Mouse (Mus musculus) stomach, postnatal 0 days (tissue): Measurements from ENCODE around the gene Zfp324. TPM values are rescaled to one million over a fixed set of nuclear protein-coding genes. Genes with fewer than 3 reads are reported as not detected.
"Not testable (repeated sequence)": the region's sequence is repeated elsewhere in the genome, so short reads cannot be mapped to it uniquely, and the experiment has no call there.

Experiments used
- ATAC-seq: fragments of 200-750 bp; cut with Nextera tagmentation; 2 replicates; pipeline ENCODE4 v1.8.0; 2017; ENCODE audit not compliant: low FRiP score, low TSS enrichment
- DNase-seq: peaks from one replicate; pipeline ENCODE4 v3.0.0-alpha.2; 2016; ENCODE audit warnings: low spot score
- H3K27ac ChIP-seq: fragments of 300-500 bp; sonication (generic); replicated peaks from 2 replicates; pipeline ENCODE4 v1.5.1; 2014; ENCODE audit warnings: mild to moderate bottlenecking, control low read depth
- H3K27me3 ChIP-seq: fragments of 300-500 bp; sonication (generic); 2 replicates; pipeline ENCODE4 v1.6.1; 2014; ENCODE audit warnings: low read length; ENCODE audit not compliant: control insufficient read depth, insufficient read depth
- H3K36me3 ChIP-seq: fragments of 300-500 bp; sonication (generic); 2 replicates; pipeline ENCODE4 v1.6.1; 2014; ENCODE audit warnings: low read length, mixed read lengths; ENCODE audit not compliant: control insufficient read depth, insufficient read depth
- H3K4me1 ChIP-seq: fragments of 300-500 bp; sonication (generic); replicated peaks from 2 replicates; pipeline ENCODE4 v1.6.1; 2014; ENCODE audit warnings: antibody characterized with exemption; ENCODE audit not compliant: control insufficient read depth, insufficient read depth
- H3K4me2 ChIP-seq: fragments of 300-500 bp; sonication (generic); replicated peaks from 2 replicates; pipeline ENCODE4 v1.6.1; 2014; ENCODE audit warnings: low read depth, mild to moderate bottlenecking, control low read depth, moderate library complexity
- H3K4me3 ChIP-seq: fragments of 300-500 bp; sonication (generic); 2 replicates; pipeline ENCODE4 v1.5.1; 2014; ENCODE audit warnings: low read depth, low read length, control low read depth
- H3K9ac ChIP-seq: fragments of 300-500 bp; sonication (generic); 2 replicates; pipeline ENCODE4 v1.6.1; 2014; ENCODE audit warnings: mild to moderate bottlenecking, low read length, control low read depth, mixed read lengths
- H3K9me3 ChIP-seq: fragments of 300-500 bp; sonication (generic); 2 replicates; pipeline ENCODE4 v1.6.1; 2016; ENCODE audit warnings: low read length; ENCODE audit not compliant: control insufficient read depth
- CTCF ChIP-seq: IDR thresholded peaks from 2 replicates; pipeline ENCODE4 v1.5.1; 2016; ENCODE audit warnings: antibody characterized with exemption, low read depth, mild to moderate bottlenecking, moderate library complexity
- EP300 ChIP-seq: optimal IDR thresholded peaks from 2 replicates; pipeline ENCODE3; 2016; ENCODE audit warnings: antibody characterized with exemption
- WGBS: fragments of 180-500 bp; shearing (Covaris S2); extraction: QIAGEN DNeasy Blood & Tissue Kit; methylation state at CpG from one replicate; pipeline ENCODE4 v1.1.7; 2014; 5-methylcytosine and 5-hydroxymethylcytosine counted together
- polyA plus RNA-seq: library from polyadenylated mRNA; unstranded; fragments of >200 nt; fragmentation: Nextera tagmentation; extraction: Ambion mirVana; gene quantifications from 2 replicates; pipeline ENCODE4 v1.2.1, GENCODE M21; 2015

Zfp324 gene
- 4.4 and 4.6 TPM in 2 replicates for polyA plus RNA-seq

GRCm38 (mm10) chr7:12965678-12966091 lies at the start of gene Zfp324:
Gene Zfp324, plus strand, starts transcription at chr7:12965838.
- peak; percentile 90 for ATAC-seq
- WGBS = under 1% methylated on average over 23 of the region's 23 CpGs

GRCm38 (mm10) chr7:12920495-12920894 lies 45.1 kb upstream of the Zfp324 start:
- not testable (repeated sequence) for H3K27me3 ChIP-seq, H3K9me3 ChIP-seq, DNase-seq, H3K9ac ChIP-seq, H3K36me3 ChIP-seq, H3K4me1 ChIP-seq, H3K27ac ChIP-seq, ATAC-seq, H3K4me3 ChIP-seq, H3K4me2 ChIP-seq
- WGBS = 79% methylated on average over 6 of the region's 8 CpGs

More at GRCm38 (mm10) chr7:12965678-12966091, at the start of gene Zfp324:
- no peaks in the 10 kb centered on the region for H3K4me1 ChIP-seq
- H3K27me3 ChIP-seq = no peaks in the 10 kb centered on the region
- peak within 1 kb of the TSS; percentile 84 for H3K9ac ChIP-seq
- H3K27ac ChIP-seq = peak within 1 kb of the TSS; percentile 86
- TF ChIP-seq EP300 = no peak
- peak within 1 kb of the TSS; percentile 95 for H3K4me2 ChIP-seq
- peak within 1 kb of the TSS; percentile 91 for H3K4me3 ChIP-seq
- peak; percentile 89 for DNase-seq
- peaks cover 15% of the 10 kb centered on the region for H3K36me3 ChIP-seq
- H3K9me3 ChIP-seq = no peaks in the 10 kb centered on the region

GRCm38 (mm10) chr7:12921318-12921704 lies 44.3 kb upstream of the Zfp324 start:
- ATAC-seq (peak; percentile 11; the same call in 1 of the 2 replicates), DNase-seq (no peak)
- WGBS = 0% methylated on average over 3 of the region's 3 CpGs
- H3K9me3 ChIP-seq = no peaks in the 10 kb centered on the region
- H3K4me3 ChIP-seq = peak overlapping the region; percentile 70
- H3K4me2 ChIP-seq = peak overlapping the region; percentile 97
- peaks cover 4% of the 10 kb centered on the region; the same call in 1 of the 2 replicates for H3K4me1 ChIP-seq
- peak overlapping the region; percentile 97 for H3K27ac ChIP-seq
- H3K36me3 ChIP-seq = peaks cover 16% of the 10 kb centered on the region
- H3K9ac ChIP-seq = peak overlapping the region; percentile 80
- TF ChIP-seq EP300 (no peak), CTCF (no peak)
- no peaks in the 10 kb centered on the region for H3K27me3 ChIP-seq

GRCm38 (mm10) chr7:12921705-12922465 lies 43.8 kb upstream of the Zfp324 start, which contains the start of gene Rps5:
Gene Rps5, plus strand, starts transcription at chr7:12922290.
- Histone ChIP-seq H3K9me3 (no peaks in the 10 kb centered on the region), H3K27me3 (no peaks in the 10 kb centered on the region), H3K36me3 (peaks cover 19% of the 10 kb centered on the region), H3K4me1 (peaks cover 4% of the 10 kb centered on the region; the same call in 1 of the 2 replicates), H3K4me2 (peak within 1 kb of the TSS; percentile 97), H3K27ac (peak within 1 kb of the TSS; percentile 97), H3K4me3 (peak within 1 kb of the TSS; percentile 70), H3K9ac (peak within 1 kb of the TSS; percentile 80)
- DNase-seq (peak; percentile 98), ATAC-seq (peak; percentile 98)
- WGBS = under 1% methylated on average over 55 of the region's 55 CpGs
- TF ChIP-seq CTCF = peak; percentile 86
- TF ChIP-seq EP300 = no peak

- Histone ChIP-seq H3K36me3 (peaks cover 19% of the 10 kb centered on the region), H3K9ac (peak overlapping the region; percentile 75), H3K4me3 (peak overlapping the region; percentile 70), H3K27me3 (no peaks in the 10 kb centered on the region), H3K4me2 (peak overlapping the region; percentile 73), H3K27ac (no peak overlapping the region), H3K9me3 (no peaks in the 10 kb centered on the region), H3K4me1 (peaks cover 4% of the 10 kb centered on the region; the same call in 1 of the 2 replicates)
- DNase-seq = no peak
- ATAC-seq = no peak
- WGBS = 3% methylated on average over 8 of the region's 8 CpGs
- TF ChIP-seq EP300 (no peak), CTCF (no peak)
Observed at GRCm38 (mm10) chr7:12922729-12923128, 42.9 kb upstream of the Zfp324 start.

- Histone ChIP-seq H3K36me3 (peaks cover 19% of the 10 kb centered on the region), H3K9me3 (no peaks in the 10 kb centered on the region), H3K4me3 (no peak overlapping the region), H3K27ac (peak overlapping the region; percentile 30), H3K4me2 (no peak overlapping the region), H3K4me1 (peaks cover 4% of the 10 kb centered on the region; the same call in 1 of the 2 replicates), H3K27me3 (no peaks in the 10 kb centered on the region), H3K9ac (no peak overlapping the region)
- WGBS = 76% methylated on average over 7 of the region's 7 CpGs
- DNase-seq (no peak), ATAC-seq (no peak)
- TF ChIP-seq EP300 (no peak), CTCF (no peak)
Observed at GRCm38 (mm10) chr7:12926316-12926715, 39.3 kb upstream of the Zfp324 start.
